Mouse (Mus musculus) kidney, postnatal 36 days (tissue): ENCODE results near the gene Kcnq5.
"Not testable (repeated sequence)": the region's sequence is repeated elsewhere in the genome, so short reads cannot be mapped to it uniquely, and the experiment has no call there.

Experiments used
- DNase-seq, 2 experiments: peaks; one replicate each; pipeline ENCODE4 v3.0.0; 2021 to 2022; ENCODE audit warnings: mixed read lengths in 2 of 2

The Kcnq5 gene

DNA sequence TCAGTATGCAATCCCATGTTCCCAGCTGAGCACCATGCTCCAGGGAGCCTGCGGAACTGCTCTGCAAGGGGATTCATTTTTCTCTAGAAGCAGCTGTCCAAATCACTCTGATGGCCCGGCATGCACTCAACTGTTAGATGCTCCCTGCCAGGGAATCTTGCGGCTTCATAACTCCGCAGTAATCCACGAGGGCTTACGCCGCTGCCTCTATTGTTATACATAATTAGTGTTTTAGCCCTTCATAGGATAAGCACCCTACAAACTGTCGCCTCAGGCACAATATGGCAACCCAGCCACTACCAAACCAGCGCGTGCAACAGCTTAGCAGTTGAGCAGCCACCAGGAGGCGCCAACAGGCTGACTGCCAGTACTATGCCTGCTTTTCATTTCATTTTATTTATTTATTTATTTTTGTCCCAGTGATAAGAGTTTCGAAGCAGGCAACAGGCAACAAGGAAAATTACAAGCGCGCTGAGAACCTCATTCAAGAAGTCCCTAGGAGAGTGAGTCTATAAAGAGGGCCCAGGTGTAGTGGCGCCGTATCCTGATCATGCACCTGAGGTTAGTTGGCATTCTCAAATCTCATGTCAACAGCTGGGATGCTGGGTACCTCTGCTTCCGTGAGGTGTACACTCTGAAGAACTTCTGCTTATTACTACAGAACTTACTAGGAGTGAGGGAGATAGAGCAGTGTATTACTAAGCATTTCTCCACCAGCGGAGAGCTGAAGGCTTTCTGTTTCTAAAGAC is 500.6 kb downstream of the Kcnq5 start:
- DNase-seq: peak; percentile 34 to 84

DNA sequence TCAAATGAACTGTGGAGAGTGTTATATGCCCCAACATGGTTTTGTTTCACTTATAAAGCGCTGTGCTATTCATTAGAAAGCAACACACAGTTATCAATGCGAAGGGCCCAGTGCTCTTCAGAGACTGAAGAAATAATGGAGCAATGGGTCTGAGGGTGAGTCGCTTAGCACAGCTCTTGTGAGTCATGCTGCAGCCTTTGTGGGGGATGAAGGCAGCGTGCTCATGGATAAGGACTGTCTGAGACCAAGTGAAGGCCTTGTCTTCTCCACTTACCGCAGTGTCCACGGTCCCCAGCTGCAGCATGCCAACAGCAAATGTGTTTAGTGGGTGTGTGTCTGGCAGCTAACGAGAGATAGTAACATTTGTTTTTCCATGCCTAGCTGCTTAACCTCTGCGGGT is 503.2 kb downstream of the Kcnq5 start:
- DNase-seq: no peak

- no peak for DNase-seq
These were observed 505.8 kb downstream of the Kcnq5 start for GRCm38 (mm10) chr1:21455971-21456370.

DNA sequence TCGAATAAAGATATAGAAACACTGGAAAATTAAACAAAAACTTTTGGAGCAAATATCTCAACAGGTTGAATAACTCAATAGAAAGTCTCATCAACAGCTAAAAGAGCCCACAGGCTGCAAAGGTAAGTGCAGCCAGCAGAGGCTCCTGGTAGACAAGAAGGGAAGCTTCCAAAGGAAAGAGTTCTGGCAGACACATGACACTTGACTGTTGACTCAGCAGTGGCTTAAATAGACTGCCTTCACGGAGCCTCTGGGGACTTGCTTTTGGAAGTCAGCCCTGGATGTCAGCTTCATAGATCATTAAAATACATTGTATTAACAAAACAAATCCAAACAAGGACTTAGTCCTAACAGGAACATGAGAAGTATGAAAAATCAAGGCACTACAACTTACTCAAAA is 513.5 kb downstream of the Kcnq5 start:
- DNase-seq: peak; percentile 1 to 7

GRCm38 (mm10) chr1:21436753-21437152 is 525.0 kb downstream of the Kcnq5 start:
- DNase-seq: no peak

DNA sequence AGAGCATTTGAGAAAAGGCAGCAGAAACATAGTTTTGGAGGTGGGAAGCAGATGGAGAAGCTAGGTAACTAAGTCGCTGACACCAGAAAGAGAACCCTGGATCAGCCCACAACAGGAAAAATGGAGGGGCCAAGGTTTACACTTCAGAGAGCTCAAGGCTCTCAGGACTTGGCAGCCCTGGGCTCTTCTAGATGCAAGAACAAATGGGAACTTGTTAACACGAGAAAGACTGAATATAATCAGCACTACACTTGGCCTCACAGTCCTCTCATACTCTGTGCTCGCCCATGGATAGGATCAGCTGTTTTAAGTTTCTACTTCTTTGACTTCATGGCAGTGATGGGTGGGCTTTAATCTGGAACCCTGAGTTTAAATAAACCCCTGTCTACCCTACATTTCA is 526.9 kb downstream of the Kcnq5 start:
- DNase-seq: no peak

- DNase-seq: no peak
These were observed 530.1 kb downstream of the Kcnq5 start for GRCm38 (mm10) chr1:21431666-21432065.

- no peak for DNase-seq
These were observed 533.7 kb downstream of the Kcnq5 start for GRCm38 (mm10) chr1:21428079-21428478.

- no peak for DNase-seq
These were observed 536.1 kb downstream of the Kcnq5 start for GRCm38 (mm10) chr1:21425654-21426053.

GRCm38 (mm10) chr1:21419370-21419769 is 542.4 kb downstream of the Kcnq5 start:
- peak in 1 of 2 experiments; percentile 59 for DNase-seq

DNA sequence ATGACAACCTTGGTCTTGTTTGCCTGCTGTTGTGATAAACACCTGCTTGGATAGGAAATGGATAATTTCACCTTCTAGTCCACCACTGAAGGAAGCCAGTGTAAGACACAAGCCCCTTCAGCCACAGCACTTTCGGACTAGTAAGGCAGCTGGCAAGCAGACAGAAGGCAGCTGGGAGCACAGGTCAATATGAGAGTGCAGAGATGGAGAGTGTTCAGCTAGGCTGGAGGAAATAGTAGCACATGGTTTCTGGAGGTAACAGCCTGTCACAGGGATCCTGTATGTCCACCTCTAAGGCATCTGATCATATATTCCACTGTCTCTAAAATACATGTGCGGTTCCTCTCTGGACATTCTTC is 549.6 kb downstream of the Kcnq5 start:
- DNase-seq: no peak

GRCm38 (mm10) chr1:21411331-21412196 is 550.2 kb downstream of the Kcnq5 start:
- peak; percentile 37 to 53 for DNase-seq

GRCm38 (mm10) chr1:21407266-21407665 is 554.5 kb downstream of the Kcnq5 start:
- DNase-seq: no peak

DNA sequence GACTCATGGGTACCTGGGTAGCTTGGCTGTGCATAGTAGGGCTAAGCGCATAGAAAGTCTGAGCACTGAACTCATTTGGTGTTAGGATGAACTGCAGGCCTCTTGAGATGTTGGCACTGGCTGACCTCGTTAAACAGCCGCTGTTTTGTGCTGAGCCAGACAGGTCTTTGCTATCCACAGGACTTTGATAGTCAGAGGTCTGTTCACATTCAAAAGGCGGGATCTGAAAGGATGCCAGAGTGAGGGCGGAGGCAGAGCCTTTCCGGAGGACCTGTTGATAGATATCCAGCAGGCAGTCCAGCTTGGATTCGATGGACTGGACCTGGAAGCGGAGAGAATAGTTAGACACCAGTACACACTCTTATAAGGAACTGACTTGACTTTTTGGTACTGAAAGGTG is 558.9 kb downstream of the Kcnq5 start:
- DNase-seq: peak in 1 of 2 experiments; percentile 2

- no peak for DNase-seq
These were observed 570.5 kb downstream of the Kcnq5 start for GRCm38 (mm10) chr1:21391138-21391671.

- no peak for DNase-seq
These were observed 578.5 kb downstream of the Kcnq5 start, which contains the start of gene Khdc1b for GRCm38 (mm10) chr1:21383256-21383655. Khdc1b (plus strand) TSS chr1:21383556.

GRCm38 (mm10) chr1:21368031-21368430 is 593.7 kb downstream of the Kcnq5 start, which contains the start of gene Khdc1c:
Khdc1c (plus strand) TSS chr1:21368331.
- DNase-seq: not testable (repeated sequence)

GRCm38 (mm10) chr1:21349341-21349740 is 612.4 kb downstream of the Kcnq5 start, which contains the start of gene Khdc1a:
Khdc1a (plus strand) TSS chr1:21349641.
- DNase-seq: no peak
